Mouse (Mus musculus): ENCODE measurements around the gene Srp14.

DNA sequence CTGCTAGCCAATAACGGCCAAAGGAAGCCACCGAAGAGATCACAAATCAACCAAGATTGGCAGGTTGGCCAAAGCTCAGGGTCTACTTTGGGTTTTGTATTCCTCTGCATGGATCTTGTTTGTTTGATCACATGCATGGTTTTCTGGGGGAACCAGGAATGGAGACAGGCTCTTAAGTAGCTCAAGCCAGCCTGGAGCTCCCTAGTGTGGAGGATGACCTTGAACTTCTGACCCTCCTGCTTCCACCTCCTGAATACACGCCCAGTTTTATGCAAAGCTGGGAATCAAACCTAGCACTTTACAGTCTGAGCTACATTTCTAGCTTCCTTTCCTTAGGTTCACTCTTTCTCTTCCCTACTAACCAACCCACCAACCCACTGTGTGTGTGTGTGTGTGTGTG is 5.9 kb upstream of the Srp14 start:
- no peak for TF ChIP-seq GATA1 (IDR thresholded peaks at IDR 0.05; ENCODE audit: borderline replicate concordance, low read length)
- TF ChIP-seq FLI1 (IDR thresholded peaks at IDR 0.05; ENCODE audit: low read length) = no peak
